Mouse (Mus musculus) forebrain, embryonic 16.5 days (tissue): ENCODE measurements around the gene Adprhl2. TPM values are rescaled to one million over a fixed set of nuclear protein-coding genes. Genes with fewer than 3 reads are reported as not detected.

Experiments used
- ATAC-seq: fragments of 200-750 bp; cut with Nextera tagmentation; 2 replicates; pipeline ENCODE4 v1.8.0; 2017; ENCODE audit warnings: mild to moderate bottlenecking, moderate library complexity
- H3K27ac ChIP-seq: fragments of 300-500 bp; sonication (generic); 2 replicates; pipeline ENCODE4 v1.5.1; 2014; ENCODE audit warnings: low read length, control low read depth
- H3K27me3 ChIP-seq: fragments of 300-500 bp; sonication (generic); replicated peaks from 2 replicates; pipeline ENCODE4 v1.6.1; 2014; ENCODE audit warnings: low read length; ENCODE audit not compliant: control insufficient read depth, insufficient read depth
- H3K36me3 ChIP-seq: fragments of 300-500 bp; sonication (generic); 2 replicates; pipeline ENCODE4 v1.6.1; 2014; ENCODE audit not compliant: control insufficient read depth, insufficient read depth
- H3K4me1 ChIP-seq: fragments of 300-500 bp; sonication (generic); replicated peaks from 2 replicates; pipeline ENCODE4 v1.6.1; 2014; ENCODE audit warnings: low read length; ENCODE audit not compliant: control insufficient read depth, insufficient read depth
- H3K4me2 ChIP-seq: fragments of 300-500 bp; sonication (generic); 2 replicates; pipeline ENCODE4 v1.6.1; 2014; ENCODE audit warnings: mild to moderate bottlenecking, low read length, control low read depth
- H3K4me3 ChIP-seq: fragments of 300-500 bp; sonication (generic); replicated peaks from 2 replicates; pipeline ENCODE4 v1.5.1; 2014; ENCODE audit warnings: mild to moderate bottlenecking, low read length, control low read depth
- H3K9ac ChIP-seq: fragments of 300-500 bp; sonication (generic); replicated peaks from 2 replicates; pipeline ENCODE4 v1.6.1; 2014; ENCODE audit warnings: low read depth, low read length, control low read depth
- H3K9me3 ChIP-seq: fragments of 300-500 bp; sonication (generic); 2 replicates; pipeline ENCODE4 v1.6.1; 2016; ENCODE audit warnings: low read length; ENCODE audit not compliant: control insufficient read depth
- WGBS: fragments of 180-500 bp; shearing (Covaris S2); extraction: QIAGEN DNeasy Blood & Tissue Kit; methylation state at CpG from one replicate; pipeline ENCODE4 v1.1.7; 2014; 5-methylcytosine and 5-hydroxymethylcytosine counted together
- polyA plus RNA-seq: library from polyadenylated mRNA; unstranded; fragments of >200 nt; fragmentation: Nextera tagmentation; extraction: Ambion mirVana; gene quantifications from 2 replicates; pipeline ENCODE4 v1.2.1, GENCODE M21; 2015

Gene Adprhl2
- polyA plus RNA-seq, 1 experiment from 2014 or later, result 88.1 TPM

GRCm38 (mm10) chr4:126283582-126283981, 37.9 kb downstream of the Adprhl2 start:
- Histone ChIP-seq H3K27me3 (peaks cover 26% of the 10 kb centered on the region), H3K4me2 (no peak overlapping the region), H3K9ac (no peak overlapping the region), H3K36me3 (no peaks in the 10 kb centered on the region), H3K27ac (no peak overlapping the region), H3K4me3 (no peak overlapping the region), H3K4me1 (peaks cover 4% of the 10 kb centered on the region; the same call in 1 of the 2 replicates), H3K9me3 (peaks cover 6% of the 10 kb centered on the region; the same call in 1 of the 2 replicates)
- 89% methylated on average over 8 of the region's 8 CpGs for WGBS
- no peak for ATAC-seq

- H3K4me3 ChIP-seq, result no peak overlapping the region
- 75% methylated on average over 9 of the region's 9 CpGs for WGBS
- H3K4me2 ChIP-seq, result no peak overlapping the region
- H3K9ac ChIP-seq, result no peak overlapping the region
- no peak overlapping the region for H3K27ac ChIP-seq
- H3K9me3 ChIP-seq, result peaks cover 6% of the 10 kb centered on the region; the same call in 1 of the 2 replicates
- ATAC-seq, result no peak
- H3K4me1 ChIP-seq, result peaks cover 6% of the 10 kb centered on the region; the same call in 1 of the 2 replicates
- peaks cover 10% of the 10 kb centered on the region for H3K27me3 ChIP-seq
- H3K36me3 ChIP-seq, result no peaks in the 10 kb centered on the region
Measured at GRCm38 (mm10) chr4:126281706-126282105, 39.8 kb downstream of the Adprhl2 start.

DNA sequence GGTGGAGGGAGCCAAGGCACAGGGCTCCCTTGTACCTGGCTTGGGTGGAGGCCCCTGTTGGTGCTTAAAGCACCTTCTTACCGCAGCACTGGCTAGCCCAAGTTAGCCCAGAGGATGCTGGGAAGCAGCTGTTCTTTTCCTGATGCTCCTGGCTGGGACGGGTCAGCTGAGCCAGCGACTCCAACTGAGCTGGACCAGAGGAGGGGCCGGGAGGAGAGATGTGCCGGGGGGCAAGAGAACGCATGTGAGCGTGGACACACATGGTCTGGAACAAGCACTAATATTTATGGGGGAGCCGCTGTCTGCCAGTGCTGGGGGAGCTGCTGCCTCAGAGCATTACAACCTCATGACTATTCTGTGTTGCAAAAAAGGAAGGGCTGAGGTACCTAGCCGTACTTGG, 42.5 kb downstream of the Adprhl2 start:
- ATAC-seq, result no peak
- 0 out of 2 replicates have a peak, but pooled peaks cover 2% of the 10 kb centered on the region for H3K4me1 ChIP-seq
- no peak overlapping the region for H3K27ac ChIP-seq
- no peaks in the 10 kb centered on the region for H3K9me3 ChIP-seq
- no peak overlapping the region for H3K9ac ChIP-seq
- WGBS, result 61% methylated on average over 9 of the region's 9 CpGs
- no peak overlapping the region for H3K4me2 ChIP-seq
- H3K4me3 ChIP-seq, result no peak overlapping the region
- H3K27me3 ChIP-seq, result no peaks in the 10 kb centered on the region
- peaks cover 3% of the 10 kb centered on the region; the same call in 1 of the 2 replicates for H3K36me3 ChIP-seq

DNA sequence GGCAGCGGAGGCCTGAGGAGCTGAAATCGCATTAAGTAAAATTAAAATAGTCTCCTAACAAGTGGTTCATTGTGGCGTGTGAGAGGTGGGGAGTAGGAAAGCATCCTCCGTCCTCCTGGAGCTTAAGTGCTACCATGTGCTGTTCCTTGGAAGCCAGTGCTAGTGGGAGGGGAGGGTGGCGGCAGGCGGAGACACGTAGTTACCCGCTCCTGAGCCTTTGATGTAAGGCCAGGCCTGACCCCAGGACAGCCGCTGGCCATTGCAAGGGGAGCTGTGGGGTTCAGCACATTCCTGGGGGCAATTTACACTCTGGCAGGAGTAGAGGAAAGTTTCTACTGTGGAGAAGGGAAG, 43.0 kb downstream of the Adprhl2 start:
- 33% methylated on average over 9 of the region's 9 CpGs for WGBS
- no peak for ATAC-seq
- Histone ChIP-seq H3K9me3 (no peaks in the 10 kb centered on the region), H3K36me3 (peaks cover 3% of the 10 kb centered on the region; the same call in 1 of the 2 replicates), H3K9ac (no peak overlapping the region), H3K4me1 (0 out of 2 replicates have a peak, but pooled peaks cover 2% of the 10 kb centered on the region), H3K27ac (no peak overlapping the region), H3K4me2 (no peak overlapping the region), H3K4me3 (no peak overlapping the region), H3K27me3 (no peaks in the 10 kb centered on the region)

DNA sequence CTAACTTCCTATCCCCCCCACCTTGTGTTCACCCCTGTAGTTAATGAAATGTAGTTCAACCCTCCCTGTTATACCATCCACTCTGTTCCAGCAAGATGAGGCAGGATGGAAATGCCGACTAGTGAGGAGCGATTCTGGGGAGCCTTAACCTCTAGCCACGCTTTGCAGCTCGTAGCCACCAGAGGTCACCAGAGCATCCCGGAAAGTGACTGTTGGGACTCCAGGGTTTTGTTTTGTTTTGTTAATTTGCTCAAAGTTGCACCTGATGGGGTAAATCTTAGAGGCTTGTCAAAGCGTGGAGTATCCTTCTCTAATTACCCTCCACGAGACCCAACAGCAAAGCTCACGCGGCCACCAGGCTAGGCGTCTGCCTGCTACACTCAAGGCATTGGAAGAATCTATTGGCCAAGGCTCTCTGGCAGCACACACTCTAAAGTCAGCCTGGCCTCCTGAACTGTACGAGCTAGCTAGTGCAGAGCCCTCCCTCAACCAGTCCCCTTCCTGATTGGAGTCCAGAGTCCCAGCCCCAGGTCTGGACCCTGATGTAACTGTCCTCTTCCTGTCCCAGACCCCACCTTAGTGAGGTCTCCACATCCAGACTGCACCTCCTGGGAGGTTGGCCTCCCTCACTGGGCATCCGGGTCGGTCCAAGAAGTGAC, 43.5 kb downstream of the Adprhl2 start:
- Histone ChIP-seq H3K27ac (no peak overlapping the region), H3K4me2 (no peak overlapping the region), H3K9me3 (no peaks in the 10 kb centered on the region), H3K4me1 (0 out of 2 replicates have a peak, but pooled peaks cover 2% of the 10 kb centered on the region), H3K36me3 (peaks cover 3% of the 10 kb centered on the region; the same call in 1 of the 2 replicates), H3K9ac (no peak overlapping the region), H3K4me3 (no peak overlapping the region), H3K27me3 (no peaks in the 10 kb centered on the region)
- no peak for ATAC-seq
- WGBS, result 4% methylated on average over 13 of the region's 13 CpGs

DNA sequence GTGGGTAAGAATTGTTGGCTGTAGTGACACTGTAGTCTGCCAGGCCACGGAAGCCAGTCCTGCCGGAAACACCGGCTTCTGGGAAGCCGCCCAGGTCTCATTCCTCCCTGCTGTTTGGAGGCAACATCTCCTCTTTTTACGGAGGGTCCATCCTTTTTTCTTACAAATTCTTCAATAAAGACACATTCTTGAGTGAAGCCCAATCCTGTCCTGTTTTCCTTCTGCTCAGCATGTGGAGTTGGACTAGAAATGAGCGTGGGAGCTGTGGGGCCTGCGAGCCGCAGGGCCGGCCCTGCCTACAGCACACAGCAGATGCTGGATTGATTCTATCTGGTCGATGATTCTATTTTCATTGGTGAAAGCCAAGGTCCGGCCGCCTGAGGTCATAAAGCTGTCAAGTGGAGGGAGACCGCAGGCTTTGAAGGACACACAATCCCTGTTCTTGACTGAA, 45.8 kb downstream of the Adprhl2 start:
- H3K9me3 ChIP-seq, result no peaks in the 10 kb centered on the region
- no peak overlapping the region for H3K4me2 ChIP-seq
- peaks cover 3% of the 10 kb centered on the region for H3K36me3 ChIP-seq
- no peaks in the 10 kb centered on the region for H3K27me3 ChIP-seq
- WGBS, result 85% methylated on average over 13 of the region's 13 CpGs
- no peak for ATAC-seq
- 0 out of 2 replicates have a peak, but pooled peaks cover 2% of the 10 kb centered on the region for H3K4me1 ChIP-seq
- H3K27ac ChIP-seq, result no peak overlapping the region
- H3K4me3 ChIP-seq, result no peak overlapping the region
- no peak overlapping the region for H3K9ac ChIP-seq

DNA sequence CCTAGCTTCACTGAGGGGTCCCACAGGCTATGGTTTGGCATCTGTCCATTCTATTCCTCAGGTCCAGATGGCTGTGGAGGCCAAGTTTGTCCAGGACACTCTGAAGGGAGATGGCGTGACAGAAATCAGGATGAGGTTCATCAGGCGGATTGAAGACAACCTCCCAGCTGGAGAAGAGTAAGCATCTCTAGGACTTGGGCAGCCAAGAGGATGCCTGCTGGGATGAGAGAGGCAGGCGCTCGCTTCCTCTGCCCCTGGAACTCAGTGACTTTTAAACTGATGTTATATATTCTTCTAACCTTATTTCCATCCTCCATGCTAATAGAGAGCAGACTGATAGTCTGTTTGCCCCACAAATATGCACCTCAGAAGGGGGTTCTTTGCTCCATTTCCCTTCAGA, 46.4 kb downstream of the Adprhl2 start:
- H3K4me3 ChIP-seq, result no peak overlapping the region
- no peak for ATAC-seq
- H3K36me3 ChIP-seq, result peaks cover 3% of the 10 kb centered on the region
- H3K4me1 ChIP-seq, result 0 out of 2 replicates have a peak, but pooled peaks cover 2% of the 10 kb centered on the region
- no peaks in the 10 kb centered on the region for H3K9me3 ChIP-seq
- no peak overlapping the region for H3K4me2 ChIP-seq
- H3K27ac ChIP-seq, result no peak overlapping the region
- H3K27me3 ChIP-seq, result no peaks in the 10 kb centered on the region
- H3K9ac ChIP-seq, result no peak overlapping the region
- whole genome bisulfite sequencing, result 91% methylated on average over 4 of the region's 4 CpGs

- WGBS, result 66% methylated on average over 13 of the region's 13 CpGs
- Histone ChIP-seq H3K4me1 (0 out of 2 replicates have a peak, but pooled peaks cover 2% of the 10 kb centered on the region), H3K36me3 (peaks cover 3% of the 10 kb centered on the region), H3K9me3 (no peaks in the 10 kb centered on the region), H3K9ac (no peak overlapping the region), H3K4me2 (no peak overlapping the region), H3K27me3 (no peaks in the 10 kb centered on the region), H3K27ac (no peak overlapping the region), H3K4me3 (no peak overlapping the region)
- ATAC-seq, result no peak
Measured at GRCm38 (mm10) chr4:126273753-126274152, 47.8 kb downstream of the Adprhl2 start.

DNA sequence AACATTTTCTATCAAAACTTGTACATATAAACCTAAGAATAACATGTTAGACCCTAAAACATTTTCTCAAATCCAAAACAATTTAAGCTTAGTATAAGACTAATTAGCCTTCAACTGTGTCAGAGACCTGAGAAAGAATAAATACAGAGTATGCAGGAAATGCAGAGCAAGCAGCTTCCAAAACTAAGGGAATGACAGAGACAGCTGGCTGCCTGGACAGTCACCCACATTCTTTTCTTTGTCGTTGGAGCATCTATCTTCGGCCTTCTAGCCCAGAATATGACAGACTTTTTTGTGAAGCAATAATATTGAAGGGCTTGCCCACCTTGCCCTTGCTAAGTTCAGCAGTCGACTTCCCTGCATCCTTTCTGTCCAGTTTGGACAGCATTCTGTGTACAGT, 52.2 kb downstream of the Adprhl2 start:
- Histone ChIP-seq H3K9ac (no peak overlapping the region), H3K4me2 (no peak overlapping the region), H3K9me3 (no peaks in the 10 kb centered on the region), H3K27ac (no peak overlapping the region), H3K4me3 (no peak overlapping the region), H3K36me3 (no peaks in the 10 kb centered on the region; the same call in 1 of the 2 replicates), H3K4me1 (peaks cover 9% of the 10 kb centered on the region), H3K27me3 (no peaks in the 10 kb centered on the region)
- WGBS, result 83% methylated on average over 3 of the region's 3 CpGs
- ATAC-seq, result no peak
